Mouse (Mus musculus): ENCODE measurements around the gene Fgfr4. TPM values are rescaled to one million over a fixed set of nuclear protein-coding genes. Genes with fewer than 3 reads are reported as not detected.

Gene Fgfr4
- 2.0 TPM for polyA plus RNA-seq (2015; fragmentation: Illumina TruSeq; extraction: RNeasy Lipid Tissue Mini Kit (QIAGEN cat#74804); ENCODE audit: insufficient read depth, low read depth, low replicate concordance)

GRCm38 (mm10) chr13:55152621-55153415 lies at the start of gene Fgfr4:
Fgfr4 (plus strand) TSS chr13:55152640.

DNA sequence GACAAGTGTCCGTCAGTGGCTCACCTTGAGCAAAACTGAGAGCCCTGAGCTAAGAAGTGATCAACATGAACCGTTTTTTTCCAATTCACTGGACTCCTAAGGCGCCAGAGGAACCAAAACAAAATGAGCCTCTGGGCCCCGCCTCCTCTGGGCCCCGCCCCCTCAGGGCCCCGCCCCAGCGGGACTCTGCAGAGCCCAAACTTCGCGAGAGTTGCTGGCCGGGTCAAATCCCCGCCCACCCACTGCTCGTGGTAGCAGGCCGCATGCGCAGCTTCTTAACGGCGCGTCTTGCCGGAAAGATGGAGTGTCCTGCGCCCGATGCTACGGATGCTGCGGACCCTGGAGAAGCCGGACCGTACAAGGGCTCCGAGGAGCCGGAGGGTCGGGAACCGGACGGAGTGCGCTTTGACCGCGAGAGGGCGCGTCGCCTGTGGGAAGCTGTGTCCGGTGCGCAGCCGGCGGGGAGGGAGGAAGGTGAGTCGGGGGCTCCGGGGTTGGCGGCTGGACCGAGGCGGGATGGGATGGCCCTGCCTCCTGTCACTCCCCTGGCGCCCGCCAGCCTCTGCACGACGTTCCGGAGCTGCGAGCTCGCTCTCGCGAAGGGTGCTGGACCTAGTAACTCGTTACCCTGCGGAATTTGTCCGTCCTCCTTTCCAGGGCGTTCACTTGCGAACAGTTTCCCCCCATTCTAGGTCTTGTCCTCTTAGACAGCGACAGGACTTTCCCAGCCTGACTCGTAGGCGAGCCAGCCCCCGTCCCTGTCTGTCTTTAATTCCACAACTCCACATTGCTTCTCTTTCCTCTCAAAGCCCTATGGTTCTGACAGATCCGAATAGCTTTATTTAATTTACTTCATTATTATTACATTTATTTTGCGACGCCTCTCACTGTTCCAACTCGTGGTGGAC lies 47.1 kb upstream of the Fgfr4 start, which contains the start of gene Zfp346:
Zfp346 (plus strand) TSS at position 267 of the 908 bp plus-strand sequence.

GRCm38 (mm10) chr13:55133448-55133847 lies 19.0 kb upstream of the Fgfr4 start, which contains the start of gene Gm17617:
Gm17617 (minus strand) TSS chr13:55133548.

GRCm38 (mm10) chr13:55209649-55210192 lies 57.3 kb downstream of the Fgfr4 start, which contains the start of gene Nsd1:
Nsd1 (plus strand) TSS chr13:55209782.

Other genes with a start within 250 kb of the Fgfr4 start
- gene Unc5a, start 203.2 kb upstream of the Fgfr4 start, polyA plus RNA-seq (2015; fragmentation: Illumina TruSeq; extraction: RNeasy Lipid Tissue Mini Kit (QIAGEN cat#74804); ENCODE audit: insufficient read depth, low read depth, low replicate concordance) = 4.2 TPM
- gene Hk3, start 131.3 kb upstream of the Fgfr4 start, polyA plus RNA-seq (2015; fragmentation: Illumina TruSeq; extraction: RNeasy Lipid Tissue Mini Kit (QIAGEN cat#74804); ENCODE audit: insufficient read depth, low read depth, low replicate concordance) = 0.81 TPM
- 14.4 TPM for gene Uimc1, start 52.3 kb upstream of the Fgfr4 start, polyA plus RNA-seq (2015; fragmentation: Illumina TruSeq; extraction: RNeasy Lipid Tissue Mini Kit (QIAGEN cat#74804); ENCODE audit: insufficient read depth, low read depth, low replicate concordance)
- gene Zfp346, start 47.3 kb upstream of the Fgfr4 start, polyA plus RNA-seq (2015; fragmentation: Illumina TruSeq; extraction: RNeasy Lipid Tissue Mini Kit (QIAGEN cat#74804); ENCODE audit: insufficient read depth, low read depth, low replicate concordance) = 6.0 TPM
- gene Gm17617, start 19.1 kb upstream of the Fgfr4 start, polyA plus RNA-seq (2015; fragmentation: Illumina TruSeq; extraction: RNeasy Lipid Tissue Mini Kit (QIAGEN cat#74804); ENCODE audit: insufficient read depth, low read depth, low replicate concordance) = not detected
- 11.7 TPM for gene Nsd1, start 57.1 kb downstream of the Fgfr4 start, polyA plus RNA-seq (2015; fragmentation: Illumina TruSeq; extraction: RNeasy Lipid Tissue Mini Kit (QIAGEN cat#74804); ENCODE audit: insufficient read depth, low read depth, low replicate concordance)
- gene Prelid1, start 167.9 kb downstream of the Fgfr4 start, polyA plus RNA-seq (2015; fragmentation: Illumina TruSeq; extraction: RNeasy Lipid Tissue Mini Kit (QIAGEN cat#74804); ENCODE audit: insufficient read depth, low read depth, low replicate concordance) = 54.5 TPM
- gene Rab24, start 169.3 kb downstream of the Fgfr4 start, polyA plus RNA-seq (2015; fragmentation: Illumina TruSeq; extraction: RNeasy Lipid Tissue Mini Kit (QIAGEN cat#74804); ENCODE audit: insufficient read depth, low read depth, low replicate concordance) = 52.6 TPM
- gene Mxd3, start 177.2 kb downstream of the Fgfr4 start, polyA plus RNA-seq (2015; fragmentation: Illumina TruSeq; extraction: RNeasy Lipid Tissue Mini Kit (QIAGEN cat#74804); ENCODE audit: insufficient read depth, low read depth, low replicate concordance) = not detected
- gene Lman2, start 210.1 kb downstream of the Fgfr4 start, polyA plus RNA-seq (2015; fragmentation: Illumina TruSeq; extraction: RNeasy Lipid Tissue Mini Kit (QIAGEN cat#74804); ENCODE audit: insufficient read depth, low read depth, low replicate concordance) = 21.4 TPM
- 0.44 TPM for gene Rgs14, start 217.1 kb downstream of the Fgfr4 start, polyA plus RNA-seq (2015; fragmentation: Illumina TruSeq; extraction: RNeasy Lipid Tissue Mini Kit (QIAGEN cat#74804); ENCODE audit: insufficient read depth, low read depth, low replicate concordance)
- not detected for gene Slc34a1, start 245.5 kb downstream of the Fgfr4 start, polyA plus RNA-seq (2015; fragmentation: Illumina TruSeq; extraction: RNeasy Lipid Tissue Mini Kit (QIAGEN cat#74804); ENCODE audit: insufficient read depth, low read depth, low replicate concordance)

All from pancreas, adult 10 weeks (tissue).